Mouse (Mus musculus): ENCODE measurements around the gene Gabpb2. TPM values are rescaled to one million over a fixed set of nuclear protein-coding genes. Genes with fewer than 3 reads are reported as not detected.

The Gabpb2 gene
- total and polyA plus RNA-seq, 2 experiments from 2014 or later, result 1.6 to 6.5 TPM

- no peak for TF ChIP-seq CTCF (IDR thresholded peaks at IDR 0.05)
- Histone ChIP-seq H3K36me3 (ENCODE audit: insufficient read depth, low read length) (peaks cover 43% of the 10 kb centered on the region), H3K9ac (replicated peaks; ENCODE audit: low read length, poor library complexity, severe bottlenecking) (no peak overlapping the region), H3K4me3 (ENCODE audit: low read depth, low read length) (no peak overlapping the region), H3K4me1 (ENCODE audit: insufficient read depth, low read length) (peaks cover 15% of the 10 kb centered on the region), H3K27ac (ENCODE audit: low read depth, low read length) (no peak overlapping the region), H3K9me3 (ENCODE audit: low read length) (no peaks in the 10 kb centered on the region), H3K4me2 (ENCODE audit: low read depth, low read length, poor library complexity, severe bottlenecking) (no peak overlapping the region), H3K27me3 (ENCODE audit: insufficient read depth, low read length) (no peaks in the 10 kb centered on the region)
- ATAC-seq (ENCODE audit: low FRiP score) (no peak), DNase-seq (ENCODE audit: low spot score) (no peak)
- 85% methylated on average over 16 of the region's 16 CpGs for WGBS
These were observed 15.7 kb upstream of the Gabpb2 start for GRCm38 (mm10) chr3:95233303-95233980.

- Histone ChIP-seq H3K9ac (replicated peaks; ENCODE audit: low read length, poor library complexity, severe bottlenecking) (no peak overlapping the region), H3K4me1 (ENCODE audit: insufficient read depth, low read length) (peaks cover 15% of the 10 kb centered on the region), H3K27me3 (ENCODE audit: insufficient read depth, low read length) (no peaks in the 10 kb centered on the region), H3K4me3 (ENCODE audit: low read depth, low read length) (no peak overlapping the region), H3K9me3 (ENCODE audit: low read length) (no peaks in the 10 kb centered on the region), H3K36me3 (ENCODE audit: insufficient read depth, low read length) (peaks cover 43% of the 10 kb centered on the region), H3K27ac (ENCODE audit: low read depth, low read length) (no peak overlapping the region), H3K4me2 (ENCODE audit: low read depth, low read length, poor library complexity, severe bottlenecking) (no peak overlapping the region)
- no peak for ATAC-seq (ENCODE audit: low FRiP score)
- no peak for TF ChIP-seq CTCF (IDR thresholded peaks at IDR 0.05)
- 89% methylated on average over 7 of the region's 7 CpGs for WGBS
- no peak for DNase-seq (ENCODE audit: low spot score)
These were observed 15.1 kb upstream of the Gabpb2 start for GRCm38 (mm10) chr3:95232771-95233170.

- Histone ChIP-seq H3K4me1 (ENCODE audit: insufficient read depth, low read length) (peaks cover 15% of the 10 kb centered on the region), H3K27ac (ENCODE audit: low read depth, low read length) (peak within 1 kb of the TSS; percentile 97), H3K9me3 (ENCODE audit: low read length) (no peaks in the 10 kb centered on the region), H3K9ac (replicated peaks; ENCODE audit: low read length, poor library complexity, severe bottlenecking) (peak within 1 kb of the TSS; percentile 42; the same call in 1 of the 2 replicates), H3K4me3 (ENCODE audit: low read depth, low read length) (no peak within 1 kb of the TSS), H3K4me2 (ENCODE audit: low read depth, low read length, poor library complexity, severe bottlenecking) (peak within 1 kb of the TSS; percentile 74), H3K27me3 (ENCODE audit: insufficient read depth, low read length) (no peaks in the 10 kb centered on the region), H3K36me3 (ENCODE audit: insufficient read depth, low read length) (peaks cover 35% of the 10 kb centered on the region)
- no peak for TF ChIP-seq CTCF (IDR thresholded peaks at IDR 0.05)
- WGBS, result 65% methylated on average over 13 of the region's 13 CpGs
- ATAC-seq (ENCODE audit: low FRiP score) (no peak), DNase-seq (ENCODE audit: low spot score) (no peak)
These were observed 13.8 kb upstream of the Gabpb2 start, which contains the start of gene Mllt11 for GRCm38 (mm10) chr3:95231298-95232221. Gene Mllt11, minus strand, starts transcription at chr3:95232171.

- H3K9me3 ChIP-seq (ENCODE audit: low read length), result no peaks in the 10 kb centered on the region
- peak overlapping the region; percentile 74 for H3K4me2 ChIP-seq (ENCODE audit: low read depth, low read length, poor library complexity, severe bottlenecking)
- H3K27ac ChIP-seq (ENCODE audit: low read depth, low read length), result peak overlapping the region; percentile 97
- ATAC-seq (ENCODE audit: low FRiP score) (no peak), DNase-seq (ENCODE audit: low spot score) (peak; percentile 64)
- peaks cover 29% of the 10 kb centered on the region for H3K36me3 ChIP-seq (ENCODE audit: insufficient read depth, low read length)
- H3K27me3 ChIP-seq (ENCODE audit: insufficient read depth, low read length), result no peaks in the 10 kb centered on the region
- H3K4me3 ChIP-seq (ENCODE audit: low read depth, low read length), result peak overlapping the region; percentile 86
- WGBS, result 25% methylated on average over 8 of the region's 8 CpGs
- H3K9ac ChIP-seq (replicated peaks; ENCODE audit: low read length, poor library complexity, severe bottlenecking), result peak overlapping the region; percentile 87; the same call in 1 of the 2 replicates
- TF ChIP-seq CTCF (IDR thresholded peaks at IDR 0.05), result no peak
- H3K4me1 ChIP-seq (ENCODE audit: insufficient read depth, low read length), result peaks cover 19% of the 10 kb centered on the region
These were observed 13.0 kb upstream of the Gabpb2 start for GRCm38 (mm10) chr3:95230495-95231297.

- Histone ChIP-seq H3K4me3 (ENCODE audit: low read depth, low read length) (peak overlapping the region; percentile 86), H3K27ac (ENCODE audit: low read depth, low read length) (peak overlapping the region; percentile 97), H3K36me3 (ENCODE audit: insufficient read depth, low read length) (peaks cover 25% of the 10 kb centered on the region), H3K9ac (replicated peaks; ENCODE audit: low read length, poor library complexity, severe bottlenecking) (peak overlapping the region; percentile 87), H3K9me3 (ENCODE audit: low read length) (no peaks in the 10 kb centered on the region), H3K4me1 (ENCODE audit: insufficient read depth, low read length) (peaks cover 22% of the 10 kb centered on the region), H3K27me3 (ENCODE audit: insufficient read depth, low read length) (no peaks in the 10 kb centered on the region), H3K4me2 (ENCODE audit: low read depth, low read length, poor library complexity, severe bottlenecking) (peak overlapping the region; percentile 74)
- DNase-seq (ENCODE audit: low spot score) (peak; percentile 76), ATAC-seq (ENCODE audit: low FRiP score) (peak; percentile 28; the same call in 1 of the 2 replicates)
- no peak for TF ChIP-seq CTCF (IDR thresholded peaks at IDR 0.05)
- 2% methylated on average over 13 of the region's 13 CpGs for WGBS
These were observed 12.2 kb upstream of the Gabpb2 start for GRCm38 (mm10) chr3:95229781-95230494.
